Comparison of ENCODE assay signal across 8 mouse cellular contexts in genomic region chr12:113141531-113141973, GRCm38 (mm10). TPM values are rescaled to one million over a fixed set of nuclear protein-coding genes. Genes with fewer than 3 reads are reported as not detected.
A peak's percentile ranks its signal among the peaks of the same experiment; 100 is the strongest.
DNase-seq lines count a peak whose midpoint lies in the region; ATAC-seq lines count a peak whose summit lies in the region.

No protein-coding gene starts in this region.

- H3K36me3 ChIP-seq in embryonic facial prominence, embryonic 12.5 days = peaks cover 21% of the 10 kb centered on the region
- H3K36me3 ChIP-seq in heart, embryonic 14.5 days (ENCODE audit: control insufficient read depth, insufficient read depth, low read length) = peaks cover 66% of the 10 kb centered on the region
- H3K36me3 ChIP-seq in kidney, embryonic 16.5 days (ENCODE audit: insufficient read depth, low read length) = peaks cover 35% of the 10 kb centered on the region

- no peak for ATAC-seq in embryonic facial prominence, embryonic 12.5 days (ENCODE audit: insufficient number of reproducible peaks, insufficient read depth, low FRiP score, low TSS enrichment)
- ATAC-seq in heart, embryonic 14.5 days (ENCODE audit: insufficient number of reproducible peaks, insufficient read depth, low FRiP score, low read depth) = no peak
- ATAC-seq in kidney, embryonic 16.5 days (ENCODE audit: low FRiP score, low TSS enrichment) = no peak
- ATAC-seq in megakaryocyte progenitor cell, adult 5-6 weeks (replicated peaks; ENCODE audit: poor library complexity) = no peak

- peak overlapping the region; percentile 44 for H3K4me3 ChIP-seq in embryonic facial prominence, embryonic 12.5 days
- H3K4me3 ChIP-seq in heart, embryonic 14.5 days (ENCODE audit: control insufficient read depth in 1 of 2, insufficient read depth in 1 of 2, low read depth in 1 of 2, low read length in 2 of 2) = peak overlapping the region; percentile 75 to 91
- H3K4me3 ChIP-seq in kidney, embryonic 16.5 days (ENCODE audit: low read length) = peak overlapping the region; percentile 71

- H3K4me2 ChIP-seq in embryonic facial prominence, embryonic 12.5 days (replicated peaks) = peak overlapping the region; percentile 61
- H3K4me2 ChIP-seq in heart, embryonic 14.5 days (ENCODE audit: low read length) = peak overlapping the region; percentile 96
- peak overlapping the region; percentile 78 for H3K4me2 ChIP-seq in kidney, embryonic 16.5 days (replicated peaks; ENCODE audit: low read depth, low read length)

- no peak overlapping the region for H3K9ac ChIP-seq in embryonic facial prominence, embryonic 12.5 days
- H3K9ac ChIP-seq in heart, embryonic 14.5 days (ENCODE audit: low read length) = peak overlapping the region; percentile 99
- H3K9ac ChIP-seq in kidney, embryonic 16.5 days (replicated peaks; ENCODE audit: low read length) = peak overlapping the region; percentile 78

- H3K27me3 ChIP-seq in embryonic facial prominence, embryonic 12.5 days = peaks cover 43% of the 10 kb centered on the region
- no peaks in the 10 kb centered on the region for H3K27me3 ChIP-seq in heart, embryonic 14.5 days (ENCODE audit: control insufficient read depth, insufficient read depth, low read length)
- no peaks in the 10 kb centered on the region for H3K27me3 ChIP-seq in kidney, embryonic 16.5 days (ENCODE audit: insufficient read depth, low read length)

- 45% methylated on average over 8 of the region's 8 CpGs for WGBS in embryonic facial prominence, embryonic 12.5 days
- WGBS in heart, embryonic 14.5 days = 11% methylated on average over 8 of the region's 8 CpGs
- WGBS in kidney, embryonic 16.5 days = 45% methylated on average over 8 of the region's 8 CpGs

- peaks cover 30% of the 10 kb centered on the region for H3K4me1 ChIP-seq in embryonic facial prominence, embryonic 12.5 days
- H3K4me1 ChIP-seq in heart, embryonic 14.5 days (ENCODE audit: control insufficient read depth in 2 of 2, insufficient read depth in 2 of 2, low read length in 2 of 2) = peaks cover 58 to 71% of the 10 kb centered on the region in 2 experiments
- H3K4me1 ChIP-seq in kidney, embryonic 16.5 days (ENCODE audit: insufficient read depth, low read length) = peaks cover 66% of the 10 kb centered on the region

- no peak overlapping the region for H3K27ac ChIP-seq in embryonic facial prominence, embryonic 12.5 days
- peak overlapping the region; percentile 97 to 99 for H3K27ac ChIP-seq in heart, embryonic 14.5 days (replicated peaks in 1 of 2; ENCODE audit: control insufficient read depth in 1 of 2, insufficient read depth in 1 of 2, low read depth in 2 of 2, low read length in 2 of 2)
- peak overlapping the region; percentile 82 for H3K27ac ChIP-seq in kidney, embryonic 16.5 days (ENCODE audit: low read length)

- no peaks in the 10 kb centered on the region for H3K9me3 ChIP-seq in embryonic facial prominence, embryonic 12.5 days
- no peaks in the 10 kb centered on the region for H3K9me3 ChIP-seq in heart, embryonic 14.5 days (ENCODE audit: control insufficient read depth, low read length)
- H3K9me3 ChIP-seq in kidney, embryonic 16.5 days (ENCODE audit: low read length) = no peaks in the 10 kb centered on the region

- peak; percentile 58 to 64 for DNase-seq in layer of hippocampus, postnatal 36 days
- DNase-seq in layer of hippocampus, adult 9-10 months (ENCODE audit: low spot score) = no peak
- DNase-seq in lung, postnatal 25 days (ENCODE audit: low spot score) = peak; percentile 77
- DNase-seq in frontal cortex, postnatal 25 days (ENCODE audit: low spot score in 2 of 2) = no peak

RNA-seq across cellular contexts. Expression of gene Crip2, which starts 1.5 kb away (rescaled TPM):
- total RNA-seq in layer of hippocampus, postnatal 36 days (2021) = 10 to 100 TPM; 93.0 to 95.4 TPM
- polyA plus RNA-seq in embryonic facial prominence, embryonic 12.5 days (2016; fragmentation: Nextera tagmentation; extraction: Ambion mirVana) = 78.8 and 88.4 TPM in 2 replicates
- 1,706 and 1,786 TPM in 2 replicates for polyA plus RNA-seq in heart, embryonic 14.5 days (2014; fragmentation: Nextera tagmentation; extraction: Ambion mirVana)
- 244 and 263 TPM in 2 replicates for polyA plus RNA-seq in kidney, embryonic 16.5 days (2015; fragmentation: Nextera tagmentation; extraction: Ambion mirVana)
- total RNA-seq in megakaryocyte progenitor cell, adult 5-6 weeks (2015) = 0.77 and 1.1 TPM in 2 replicates
- 0.57 and 1.2 TPM in 2 replicates for total RNA-seq in megakaryocyte progenitor cell, adult 5-6 weeks (2017)

RNA-seq across cellular contexts. Expression of gene Crip1, which starts 4.6 kb away (rescaled TPM):
- total RNA-seq in layer of hippocampus, postnatal 36 days (2021) = 10 to 100 TPM in 1 of 2 experiments, 1 to 10 TPM in 1; 8.9 to 12.6 TPM
- 102 and 107 TPM in 2 replicates for polyA plus RNA-seq in embryonic facial prominence, embryonic 12.5 days (2016; fragmentation: Nextera tagmentation; extraction: Ambion mirVana)
- 586 and 589 TPM in 2 replicates for polyA plus RNA-seq in heart, embryonic 14.5 days (2014; fragmentation: Nextera tagmentation; extraction: Ambion mirVana)
- polyA plus RNA-seq in kidney, embryonic 16.5 days (2015; fragmentation: Nextera tagmentation; extraction: Ambion mirVana) = 270 and 293 TPM in 2 replicates
- total RNA-seq in megakaryocyte progenitor cell, adult 5-6 weeks (2015) = 139 and 158 TPM in 2 replicates
- total RNA-seq in megakaryocyte progenitor cell, adult 5-6 weeks (2017) = 126 and 150 TPM in 2 replicates

RNA-seq across cellular contexts. Expression of gene Tedc1, which starts 14.7 kb away (rescaled TPM):
- 1 to 10 TPM in 1 of 2 experiments, under 1 TPM in 1; 0.82 to 1.5 TPM for total RNA-seq in layer of hippocampus, postnatal 36 days (2021)
- 47.2 and 49.7 TPM in 2 replicates for polyA plus RNA-seq in embryonic facial prominence, embryonic 12.5 days (2016; fragmentation: Nextera tagmentation; extraction: Ambion mirVana)
- 13.3 and 17.5 TPM in 2 replicates for polyA plus RNA-seq in heart, embryonic 14.5 days (2014; fragmentation: Nextera tagmentation; extraction: Ambion mirVana)
- polyA plus RNA-seq in kidney, embryonic 16.5 days (2015; fragmentation: Nextera tagmentation; extraction: Ambion mirVana) = 38.2 and 45.5 TPM in 2 replicates
- total RNA-seq in megakaryocyte progenitor cell, adult 5-6 weeks (2015) = 5.2 and 5.3 TPM in 2 replicates
- 14.6 and 17.8 TPM in 2 replicates for total RNA-seq in megakaryocyte progenitor cell, adult 5-6 weeks (2017)

RNA-seq across cellular contexts. Expression of gene Mta1, which starts 43.5 kb away (rescaled TPM):
- 10 to 100 TPM; 69.1 to 77.8 TPM for total RNA-seq in layer of hippocampus, postnatal 36 days (2021)
- polyA plus RNA-seq in embryonic facial prominence, embryonic 12.5 days (2016; fragmentation: Nextera tagmentation; extraction: Ambion mirVana) = 18.5 and 20.4 TPM in 2 replicates
- 14.6 and 15.5 TPM in 2 replicates for polyA plus RNA-seq in heart, embryonic 14.5 days (2014; fragmentation: Nextera tagmentation; extraction: Ambion mirVana)
- 15.4 and 15.9 TPM in 2 replicates for polyA plus RNA-seq in kidney, embryonic 16.5 days (2015; fragmentation: Nextera tagmentation; extraction: Ambion mirVana)
- total RNA-seq in megakaryocyte progenitor cell, adult 5-6 weeks (2015) = 61.2 and 66.3 TPM in 2 replicates
- total RNA-seq in megakaryocyte progenitor cell, adult 5-6 weeks (2017) = 32.4 TPM in 2 replicates

RNA-seq across cellular contexts. Expression of gene Tmem121, which starts 44.2 kb away (rescaled TPM):
- total RNA-seq in layer of hippocampus, postnatal 36 days (2021) = 10 to 100 TPM; 20.5 to 23.8 TPM
- 17.4 and 20.4 TPM in 2 replicates for polyA plus RNA-seq in embryonic facial prominence, embryonic 12.5 days (2016; fragmentation: Nextera tagmentation; extraction: Ambion mirVana)
- 1.1 and 1.2 TPM in 2 replicates for polyA plus RNA-seq in heart, embryonic 14.5 days (2014; fragmentation: Nextera tagmentation; extraction: Ambion mirVana)
- polyA plus RNA-seq in kidney, embryonic 16.5 days (2015; fragmentation: Nextera tagmentation; extraction: Ambion mirVana) = 8.6 and 10.9 TPM in 2 replicates
- 0.17 TPM in 1 of 2 replicates, not detected in the other for total RNA-seq in megakaryocyte progenitor cell, adult 5-6 weeks (2015)
- total RNA-seq in megakaryocyte progenitor cell, adult 5-6 weeks (2017) = 0.12 TPM in 1 of 2 replicates, not detected in the other

Comparison
In these comparisons a context has a peak if more than half of its experiments do, and no peak if none do; other contexts are left out.
1. DNase-seq: peak in layer of hippocampus, postnatal 36 days (2 of 2) and lung, postnatal 25 days (single experiment); none in layer of hippocampus, adult 9-10 months (single experiment) and frontal cortex, postnatal 25 days (0 of 2).
2. Peak in every context shown above with its lines, with median percentiles within 50 percentile points of each other: H3K4me2 ChIP-seq and H3K4me3 ChIP-seq.